Mouse (Mus musculus) liver, postnatal 0 days (tissue): ENCODE measurements at regions not wholly inside any gene's neighbourhood (a gene's known extent, or its start where the extent isn't known, plus 50 kb on each side); places are given as distances from the start of the nearest gene placed in this dataset.

Source experiments
- CTCF ChIP-seq: sonication (generic); IDR thresholded peaks from 2 replicates; pipeline ENCODE4 v1.5.1; 2016; ENCODE audit warnings: antibody characterized with exemption, low read depth
- EP300 ChIP-seq: IDR thresholded peaks from 2 replicates; pipeline ENCODE4 v1.6.1; 2016; ENCODE audit warnings: antibody characterized with exemption, low read depth, mild to moderate bottlenecking

DNA sequence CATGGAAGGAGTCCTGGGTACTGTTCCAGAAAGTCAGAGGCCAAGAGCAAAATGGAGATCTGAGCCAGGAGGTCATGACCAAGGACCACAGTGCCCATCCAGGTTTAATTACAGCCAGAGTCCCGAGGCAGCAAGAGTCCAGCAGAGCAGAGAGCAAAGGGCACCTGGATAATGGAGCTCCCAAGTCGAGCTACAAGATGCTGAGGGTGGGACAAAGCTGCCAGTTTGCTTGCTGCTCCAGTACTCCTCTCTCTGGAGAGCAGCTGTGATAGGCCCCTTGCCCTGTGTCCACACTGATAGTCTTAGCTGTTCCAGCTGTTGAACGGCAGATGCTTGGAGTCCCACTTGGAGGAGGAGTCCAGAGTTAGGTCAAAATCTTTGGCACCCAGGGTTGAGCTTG is 201.0 kb downstream of the Cdh26 start:
- no peak for TF ChIP-seq CTCF
- no peak for TF ChIP-seq EP300
